Mouse (Mus musculus) left cerebral cortex, adult 8-10 months (tissue): ENCODE measurements around the gene Arid4b. TPM values are rescaled to one million over a fixed set of nuclear protein-coding genes. Genes with fewer than 3 reads are reported as not detected.

Source experiments
- DNase-seq, 2 experiments: peaks; one replicate each; pipeline ENCODE4 v3.0.0; 2022; ENCODE audit warnings: low spot score in 2 of 2
- total RNA-seq, 4 experiments: library from RNA; stranded (reverse); gene quantifications; 2 replicates each; pipeline ENCODE4 v1.2.4; 2022

Gene Arid4b
- total RNA-seq, 4 experiments from 2014 or later = 45.7 to 48.7 (median 48.0) TPM

- DNase-seq = no peak
Observed at GRCm38 (mm10) chr13:14062209-14063012, 621 bp upstream of the Arid4b start.

GRCm38 (mm10) chr13:14063942-14064271, 875 bp downstream of the Arid4b start:
- DNase-seq = no peak

GRCm38 (mm10) chr13:14064341-14065027, 1.5 kb downstream of the Arid4b start:
- peak in 1 of 2 experiments; percentile 19 for DNase-seq

- no peak for DNase-seq
Observed at GRCm38 (mm10) chr13:14065028-14065380, 2.0 kb downstream of the Arid4b start.

- DNase-seq = no peak
Observed at GRCm38 (mm10) chr13:14065701-14066100, 2.7 kb downstream of the Arid4b start.

- DNase-seq = no peak
Observed at GRCm38 (mm10) chr13:14068035-14068434, 5.0 kb downstream of the Arid4b start.

GRCm38 (mm10) chr13:14069291-14069690, 6.3 kb downstream of the Arid4b start:
- DNase-seq = no peak

GRCm38 (mm10) chr13:14074371-14074770, 11.3 kb downstream of the Arid4b start:
- DNase-seq = no peak

GRCm38 (mm10) chr13:14075326-14075725, 12.3 kb downstream of the Arid4b start:
- DNase-seq = no peak

- no peak for DNase-seq
Observed at GRCm38 (mm10) chr13:14088669-14089068, 25.6 kb downstream of the Arid4b start.

GRCm38 (mm10) chr13:14103026-14103425, 40.0 kb downstream of the Arid4b start:
- DNase-seq = no peak

- no peak for DNase-seq
Observed at GRCm38 (mm10) chr13:14110154-14110873, 47.3 kb downstream of the Arid4b start.

- no peak for DNase-seq
Observed at GRCm38 (mm10) chr13:14111146-14111545, 48.1 kb downstream of the Arid4b start.

- DNase-seq = no peak
Observed at GRCm38 (mm10) chr13:14113746-14114528, 50.9 kb downstream of the Arid4b start.

GRCm38 (mm10) chr13:14115805-14116204, 52.8 kb downstream of the Arid4b start:
- DNase-seq = no peak

- DNase-seq = no peak
Observed at GRCm38 (mm10) chr13:14131651-14132050, 68.6 kb downstream of the Arid4b start.

GRCm38 (mm10) chr13:14142294-14142966, 79.4 kb downstream of the Arid4b start:
- no peak for DNase-seq

GRCm38 (mm10) chr13:14177989-14178388, 115.0 kb downstream of the Arid4b start:
- DNase-seq = no peak

GRCm38 (mm10) chr13:14179669-14180068, 116.6 kb downstream of the Arid4b start:
- DNase-seq = no peak

- no peak for DNase-seq
Observed at GRCm38 (mm10) chr13:14245946-14246345, 182.9 kb downstream of the Arid4b start.
